Mouse (Mus musculus) left cerebral cortex, postnatal 10 days (tissue): ENCODE data around the gene Camsap3. TPM values are rescaled to one million over a fixed set of nuclear protein-coding genes. Genes with fewer than 3 reads are reported as not detected.
"Not testable (repeated sequence)": the region's sequence is repeated elsewhere in the genome, so short reads cannot be mapped to it uniquely, and the experiment has no call there.

Source experiments
- DNase-seq, 2 experiments: peaks; one replicate each; pipeline ENCODE4 v3.0.0; 2021 to 2022; ENCODE audit warnings: low spot score in 2 of 2, mixed read lengths in 1 of 2; ENCODE audit errors: extremely low spot score in 1 of 2
- intact Hi-C: fragments of 180-260 bp; cut with DNase I; formaldehyde crosslinking; loops from one replicate; pipeline ENCODE4 v1.15.1; 2025
- total RNA-seq, 2 experiments: library from RNA; stranded (reverse); gene quantifications; 2 replicates each; pipeline ENCODE4 v1.2.3; 2021

Camsap3 gene
- 10 to 100 TPM; 67.3 to 71.8 TPM for total RNA-seq

DNA sequence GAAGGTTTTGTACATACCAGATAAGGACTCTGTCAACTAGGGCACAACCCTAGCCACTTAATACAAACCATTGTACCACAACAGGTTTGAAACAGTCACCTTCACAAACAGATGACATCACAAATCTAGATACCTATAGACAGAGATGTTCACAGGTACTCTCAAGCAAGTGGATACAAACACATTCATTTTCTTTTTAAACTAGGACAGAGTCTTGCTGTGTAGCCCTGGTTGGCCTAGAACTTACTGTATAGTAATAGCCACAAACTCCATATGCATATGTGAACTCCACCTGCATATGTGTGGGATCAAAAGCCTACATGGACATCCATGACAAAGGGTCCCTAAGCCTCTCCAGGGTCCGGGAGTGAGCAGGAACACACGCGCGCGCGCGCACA lies at the start of gene Camsap3:
TSS of gene Camsap3 (plus strand) at position 301 of the 398 bp plus-strand sequence.
- intact Hi-C loops = no loop called here
- DNase-seq = no peak

DNA sequence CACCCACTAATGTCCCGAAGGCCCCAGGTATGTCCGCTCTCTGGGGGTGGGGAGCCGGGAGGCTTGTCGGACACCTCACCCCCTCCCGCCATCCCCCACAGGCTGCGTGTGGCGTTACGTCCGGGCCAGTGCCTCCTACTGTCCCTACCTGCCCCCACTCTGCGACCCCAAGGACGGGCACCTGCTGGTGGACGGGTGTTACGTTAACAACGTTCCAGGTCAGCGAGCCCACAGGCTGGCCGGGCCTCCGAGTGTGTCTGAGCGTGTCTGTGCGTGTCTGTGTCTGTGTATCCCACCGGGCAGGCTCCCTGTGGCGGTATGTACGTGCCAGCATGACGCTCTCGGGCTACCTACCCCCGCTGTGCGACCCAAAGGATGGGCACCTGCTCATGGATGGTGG lies 49.4 kb upstream of the Camsap3 start:
- intact Hi-C loops = no loop called here

DNA sequence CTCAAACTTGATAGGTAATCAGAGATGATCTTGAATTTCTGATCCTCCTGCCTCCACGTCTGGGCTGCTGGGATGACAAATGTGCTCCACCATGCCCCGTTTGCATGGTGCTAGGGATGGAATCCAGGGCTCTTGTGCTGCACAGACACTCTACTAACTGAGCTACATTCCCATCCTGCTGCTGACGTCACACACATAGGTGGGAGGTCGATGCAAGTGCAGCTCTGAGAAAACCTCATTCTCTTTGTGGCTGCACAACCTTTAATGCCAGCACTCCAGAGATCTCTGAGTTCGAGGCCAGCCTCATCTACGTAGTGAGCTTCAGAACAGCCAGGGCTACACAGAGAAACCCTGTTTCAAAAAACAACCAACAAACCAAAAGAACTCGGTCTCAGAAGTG lies 47.9 kb upstream of the Camsap3 start:
- intact Hi-C loops = no loop called here

More for the DNA sequence above, 49.4 kb upstream of the Camsap3 start:
- DNase-seq = peak in 1 of 2 experiments; percentile 37

DNA sequence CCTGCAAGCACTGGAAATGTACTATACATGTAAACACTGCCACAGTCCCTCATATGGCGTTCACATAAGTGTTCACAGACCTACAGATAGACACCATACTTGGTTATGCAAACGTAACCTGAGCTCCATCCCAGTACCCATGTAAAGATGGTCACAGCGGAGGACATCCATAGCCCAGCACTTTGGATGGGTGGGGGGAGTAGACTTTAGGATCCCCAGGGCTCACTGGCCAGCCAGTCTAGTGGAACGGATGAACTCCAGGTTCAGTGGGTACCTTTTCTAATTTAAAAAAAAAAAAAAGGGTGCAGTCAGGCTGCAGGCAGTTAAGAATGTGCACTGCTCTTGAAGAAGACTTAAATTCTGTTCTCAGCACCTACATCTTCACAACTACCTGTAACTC lies 47.0 kb upstream of the Camsap3 start:
- no peak for DNase-seq
- intact Hi-C loops = no loop called here

More for the DNA sequence above, 47.9 kb upstream of the Camsap3 start:
- DNase-seq = no peak

DNA sequence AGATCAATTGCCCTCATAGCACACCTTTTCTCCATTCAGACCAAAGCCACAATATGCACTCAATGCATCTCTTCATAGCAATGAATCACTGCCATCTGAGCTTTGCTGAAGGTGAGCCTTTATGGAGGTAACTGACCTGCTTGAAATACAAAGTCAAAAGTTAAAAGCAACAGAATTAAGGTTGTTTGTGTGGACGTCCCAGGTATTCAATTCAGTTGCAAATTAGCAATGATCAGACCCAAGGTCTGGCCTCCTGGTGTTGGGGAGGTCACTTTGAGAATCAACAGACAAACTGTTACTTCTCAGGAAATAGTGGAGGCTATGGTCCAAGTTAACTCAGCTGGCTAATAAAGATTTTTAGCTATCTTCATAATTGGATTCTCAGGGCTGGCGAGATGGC lies 40.6 kb upstream of the Camsap3 start:
- intact Hi-C loops = no loop called here
- DNase-seq = no peak

DNA sequence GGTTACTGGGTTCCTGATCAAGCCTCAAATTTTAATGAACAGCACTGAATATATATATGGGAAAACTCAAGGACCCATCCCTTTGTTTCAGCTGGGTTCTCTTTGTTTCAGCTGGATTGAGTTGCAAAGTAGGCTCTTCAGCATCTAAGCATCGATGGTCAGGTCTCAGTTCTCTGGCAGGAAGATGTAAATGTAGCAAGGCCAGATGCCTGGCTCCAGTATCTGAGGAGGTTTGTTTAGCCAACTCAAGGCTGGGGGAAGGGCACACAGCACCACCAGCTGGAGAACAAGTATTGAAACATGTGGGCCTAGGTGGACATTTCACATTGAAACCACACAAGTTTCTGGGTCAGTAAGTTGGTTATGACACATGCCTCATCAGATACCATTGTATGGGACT lies 34.9 kb upstream of the Camsap3 start:
- no peak for DNase-seq
- intact Hi-C loops = no loop called here

DNA sequence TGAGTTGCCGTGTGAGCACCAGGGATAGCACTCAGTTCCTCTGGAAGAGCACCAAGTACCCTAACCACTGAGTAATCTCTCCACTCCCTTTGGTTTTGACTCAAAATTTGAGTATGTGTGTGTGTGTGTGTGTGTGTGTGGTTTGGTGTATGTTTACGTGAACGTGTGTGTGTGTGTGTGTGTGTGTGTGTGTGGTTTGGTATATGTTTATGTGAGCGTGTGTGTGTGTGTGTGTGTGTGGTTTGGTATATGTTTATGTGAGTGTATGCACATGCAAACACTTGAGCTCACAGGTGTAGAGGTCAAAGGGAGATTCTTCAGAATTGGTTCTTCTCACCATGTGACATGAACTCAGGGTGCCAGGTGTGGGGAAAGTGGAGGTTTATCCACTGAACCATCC lies 31.0 kb upstream of the Camsap3 start:
- intact Hi-C loops = loop anchor here (5.0 kb wide), 1 partner anchor 116 kb away; the partner anchor contains the start of gene Fcor
- DNase-seq = no peak

DNA sequence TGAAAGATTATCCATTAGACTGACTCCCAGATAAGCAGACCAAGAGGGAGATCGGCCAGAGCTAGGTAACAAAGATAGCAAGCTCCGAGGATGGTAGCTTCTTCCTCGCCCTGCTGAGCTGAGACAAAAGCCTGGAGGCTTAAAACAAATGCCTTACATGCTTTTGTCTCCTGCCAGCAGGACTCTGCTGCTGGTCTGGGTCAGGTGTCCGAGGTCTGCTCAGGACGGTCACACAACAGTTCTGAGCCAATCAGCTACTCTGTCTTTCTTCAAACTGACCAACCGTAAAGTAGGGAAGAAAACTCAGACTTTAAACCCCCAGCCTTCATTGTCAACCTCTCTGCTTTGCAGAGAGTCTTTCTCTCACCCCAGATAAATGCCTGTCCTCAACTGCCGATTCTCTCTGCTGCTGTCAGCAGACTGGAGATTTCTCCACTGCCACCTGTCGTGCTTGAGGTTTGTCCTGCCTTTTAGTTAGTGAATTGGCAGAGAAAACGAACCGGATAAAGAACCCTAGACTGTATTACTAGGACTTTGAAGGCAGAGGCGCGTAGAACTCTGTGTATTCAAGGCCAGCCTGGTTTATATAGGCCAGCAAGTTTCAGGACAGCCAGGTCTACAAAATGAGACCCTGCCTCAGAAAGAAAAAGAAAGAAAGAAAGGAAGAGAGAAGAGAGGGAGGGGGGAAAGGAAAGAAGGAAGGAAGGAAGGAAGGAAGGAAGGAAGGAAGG lies 19.3 kb upstream of the Camsap3 start, which contains the start of gene C330021F23Rik:
TSS of gene C330021F23Rik (plus strand) at position 350 of the 731 bp plus-strand sequence.
- DNase-seq = no peak
- intact Hi-C loops = no loop called here

DNA sequence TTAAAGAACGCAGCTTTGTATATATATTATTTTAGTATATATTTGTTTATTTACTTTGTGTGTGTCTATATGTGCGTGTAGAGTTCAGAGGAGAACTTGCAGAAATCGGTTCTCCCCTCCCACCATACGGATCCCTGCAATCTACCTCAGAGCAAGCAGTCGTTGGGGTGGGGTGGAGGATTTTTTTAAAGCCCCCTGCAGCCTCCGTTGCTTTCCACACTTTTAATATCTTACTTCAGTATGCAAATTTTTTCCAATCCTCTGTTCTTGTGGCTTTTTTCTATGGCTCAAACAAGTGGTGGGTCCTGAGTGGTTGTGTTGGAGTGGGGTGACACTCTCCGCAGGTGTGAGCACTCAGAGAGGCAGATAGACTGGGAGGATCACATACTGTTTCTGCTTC lies 18.7 kb upstream of the Camsap3 start:
- DNase-seq = no peak
- intact Hi-C loops = no loop called here

DNA sequence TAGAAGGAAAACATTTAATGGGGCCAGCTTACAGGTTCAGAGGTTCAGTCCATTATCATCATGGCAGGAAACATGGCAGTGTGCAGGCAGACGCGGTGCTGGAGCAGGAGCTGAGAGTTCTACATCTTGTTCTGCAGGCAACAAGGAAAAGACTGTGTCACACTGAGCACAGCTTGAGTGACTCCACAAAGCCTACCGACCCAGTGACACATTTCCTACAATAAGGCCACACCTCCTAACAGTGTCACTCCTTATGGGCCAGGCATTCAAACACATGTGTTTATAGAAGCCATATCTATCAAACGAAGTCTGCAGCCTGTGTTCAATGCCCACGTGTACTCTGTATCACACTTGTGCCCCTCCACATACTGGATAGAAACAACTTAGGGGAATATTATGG lies 17.3 kb upstream of the Camsap3 start:
- no peak for DNase-seq
- intact Hi-C loops = no loop called here

DNA sequence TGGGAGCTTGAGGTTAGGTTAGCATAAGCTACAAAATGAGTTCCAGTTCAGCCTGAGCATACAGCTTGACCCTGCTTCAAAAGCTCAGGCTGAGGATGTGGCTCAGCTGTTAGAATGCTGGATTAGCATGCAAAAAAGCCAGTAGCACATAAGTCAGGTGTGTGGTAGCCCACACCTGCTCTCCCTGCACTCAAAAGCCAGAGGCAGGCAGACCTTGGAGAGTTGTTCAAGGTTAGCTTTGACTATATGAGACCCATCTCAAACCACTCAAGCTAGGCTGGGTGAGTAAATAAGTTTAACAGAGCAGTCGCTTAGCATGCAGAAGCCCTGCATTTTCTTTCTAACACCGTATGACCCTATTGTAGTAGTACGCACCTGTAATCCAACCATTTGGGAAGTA lies 12.5 kb upstream of the Camsap3 start:
- DNase-seq = no peak
- intact Hi-C loops = no loop called here

DNA sequence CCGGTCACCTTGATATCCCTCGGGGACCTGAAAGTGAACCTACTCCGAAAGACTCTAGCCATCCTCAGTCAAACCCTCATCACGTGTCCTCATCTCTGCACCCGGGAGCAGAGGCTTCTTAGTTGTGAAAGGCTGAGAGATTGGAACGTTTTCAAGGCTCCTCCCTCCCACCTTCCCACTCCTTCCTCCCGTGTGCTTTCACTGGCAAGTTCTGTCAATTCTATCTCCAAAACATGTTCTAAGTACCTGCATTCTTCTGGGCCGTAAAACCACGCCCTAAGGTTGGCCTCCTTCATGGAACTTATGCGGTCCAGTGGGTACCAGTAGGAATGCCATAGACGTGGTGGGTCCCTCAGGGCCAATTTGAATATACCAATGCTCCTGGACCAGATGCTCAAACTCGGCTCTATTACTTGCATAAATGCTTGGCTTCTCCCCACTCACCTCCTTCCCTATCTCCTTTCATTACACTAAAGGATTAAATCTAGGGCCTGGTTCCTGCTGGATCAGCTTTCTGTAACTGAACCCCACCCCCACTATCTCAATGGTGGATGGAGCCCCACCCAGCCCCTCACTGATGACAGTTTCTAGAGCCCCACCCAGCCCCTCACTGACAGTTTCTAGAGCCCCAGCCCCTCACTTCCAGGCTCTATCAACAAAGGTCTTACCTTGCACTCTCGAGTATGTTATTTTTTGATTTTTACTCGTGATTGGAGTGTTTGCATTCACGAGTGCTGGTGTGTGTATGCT lies 10.7 kb upstream of the Camsap3 start:
- intact Hi-C loops = no loop called here
- no peak for DNase-seq

DNA sequence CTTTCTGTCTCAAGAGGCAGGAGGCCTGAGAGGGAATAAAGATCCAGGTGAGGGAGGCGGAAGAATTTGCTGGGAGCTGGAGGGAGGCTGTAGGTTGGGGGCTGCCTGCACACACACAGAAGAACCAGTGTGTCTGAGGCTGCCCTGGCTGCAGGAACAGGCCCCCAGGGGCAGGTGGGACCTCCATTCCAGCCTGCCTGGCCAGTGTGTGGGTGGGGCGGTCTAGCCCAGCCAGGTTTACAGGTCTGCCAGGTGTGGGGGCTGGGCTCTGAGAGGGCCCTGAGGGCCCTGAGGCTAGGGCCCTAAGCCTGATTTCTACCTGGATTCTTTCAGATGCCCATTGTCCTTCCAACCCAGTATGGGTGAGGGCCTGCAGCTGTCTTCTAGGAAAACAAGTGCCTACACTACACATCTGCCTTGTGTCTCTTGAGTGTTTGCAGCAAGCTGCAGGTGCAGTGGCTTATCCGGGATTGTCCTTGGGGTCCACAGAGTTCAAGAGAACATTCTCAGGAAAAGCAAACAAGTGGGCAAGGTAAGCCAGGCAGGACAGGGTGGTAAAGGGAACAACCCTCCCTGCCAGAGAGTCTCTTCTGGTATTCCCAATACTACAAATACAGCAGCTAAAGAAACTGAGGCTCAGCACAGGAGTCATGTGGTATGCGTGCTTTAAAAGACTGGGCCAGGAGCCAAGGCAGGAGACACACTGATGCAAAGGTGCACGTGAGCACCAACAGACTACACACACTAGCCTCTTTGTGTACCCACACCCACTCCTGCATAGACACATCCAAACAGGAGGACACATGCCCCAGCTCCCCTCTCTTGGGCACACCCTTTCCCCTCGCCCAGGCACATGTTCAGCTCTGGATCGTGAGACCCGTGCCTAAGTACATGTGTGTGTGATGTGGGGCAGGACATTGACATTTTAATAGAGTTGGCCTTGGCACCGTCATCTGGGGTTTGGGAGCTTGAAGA lies 7.4 kb upstream of the Camsap3 start:
- no peak for DNase-seq
- intact Hi-C loops = no loop called here

DNA sequence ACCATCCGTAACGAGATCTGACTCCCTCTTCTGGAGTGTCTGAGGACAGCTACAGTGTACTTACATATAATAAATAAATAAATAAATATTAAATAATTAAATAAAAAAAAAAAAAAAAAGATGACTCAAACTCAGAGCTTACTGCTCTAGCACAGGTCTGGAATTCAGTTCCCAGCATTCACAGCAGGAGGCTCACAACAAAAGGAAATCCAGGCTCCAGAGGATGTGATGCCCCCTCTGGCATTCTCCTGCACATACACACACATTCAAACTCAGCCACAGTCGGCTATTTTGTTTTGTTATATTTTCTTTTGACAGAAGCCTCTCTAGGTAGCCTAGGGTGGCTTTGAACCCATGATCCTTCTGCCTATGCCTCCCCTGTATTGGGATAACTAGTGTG lies 5.1 kb upstream of the Camsap3 start:
- DNase-seq, intact Hi-C loops: not testable (repeated sequence)

DNA sequence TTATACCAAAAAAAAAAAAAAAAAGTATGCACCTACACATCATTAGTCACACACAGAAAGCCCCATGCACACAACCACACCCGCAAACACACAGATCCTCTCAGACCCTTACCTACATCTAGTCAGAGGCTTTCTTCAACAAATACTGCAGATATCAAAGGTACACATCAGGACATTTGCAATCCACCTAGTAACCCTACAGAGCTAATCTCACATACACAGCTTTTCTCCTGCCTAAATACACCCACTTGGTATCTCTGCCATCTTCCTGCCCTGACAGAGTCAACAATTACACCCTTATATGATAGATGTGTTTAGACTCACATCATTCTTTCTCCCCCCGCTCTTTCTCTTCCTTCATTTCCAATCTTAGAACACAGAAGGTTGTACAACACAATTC lies 641 bp upstream of the Camsap3 start:
- intact Hi-C loops = no loop called here
- no peak for DNase-seq

DNA sequence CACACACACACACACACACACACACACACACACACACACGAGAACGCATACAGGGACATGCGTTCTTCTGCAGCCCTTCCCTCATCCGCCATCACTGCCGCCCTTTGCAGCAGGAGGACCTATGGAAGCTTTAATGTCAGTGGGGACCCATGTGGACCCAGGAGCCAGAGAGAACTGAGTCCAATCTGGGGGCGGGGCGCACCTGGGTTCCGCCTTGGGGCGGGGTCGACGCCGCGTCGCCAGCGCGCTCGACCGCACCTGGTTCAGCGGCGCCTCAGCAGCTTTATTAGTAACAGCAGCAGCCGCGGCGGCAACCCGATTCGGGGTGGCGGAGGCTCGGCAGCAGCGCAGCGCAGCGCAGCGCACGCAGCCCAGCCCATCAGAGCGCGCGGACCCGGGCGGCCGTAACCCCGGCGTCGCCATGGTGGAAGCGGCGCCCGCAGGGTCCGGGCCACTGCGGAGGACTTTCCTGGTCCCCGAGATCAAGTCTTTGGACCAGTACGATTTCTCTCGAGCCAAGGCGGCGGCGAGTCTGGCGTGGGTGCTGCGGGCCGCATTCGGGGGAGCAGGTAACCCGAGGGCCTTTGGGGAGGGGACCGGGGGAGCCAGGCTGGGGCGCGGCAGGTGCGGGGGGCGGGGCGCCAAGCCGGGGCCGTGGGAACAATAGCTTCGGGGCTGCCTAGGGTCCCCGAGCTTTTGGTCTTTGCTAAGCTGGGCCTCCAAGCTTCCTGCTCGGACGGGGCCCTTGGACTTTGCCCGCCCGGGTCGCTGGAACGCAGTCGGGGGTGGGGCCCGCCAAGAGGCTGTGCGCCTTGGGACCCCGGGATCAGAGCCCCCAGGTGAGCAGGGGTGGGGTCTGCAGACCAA lies 531 bp downstream of the Camsap3 start:
- peak; percentile 55 to 76 for DNase-seq
- intact Hi-C loops = no loop called here

DNA sequence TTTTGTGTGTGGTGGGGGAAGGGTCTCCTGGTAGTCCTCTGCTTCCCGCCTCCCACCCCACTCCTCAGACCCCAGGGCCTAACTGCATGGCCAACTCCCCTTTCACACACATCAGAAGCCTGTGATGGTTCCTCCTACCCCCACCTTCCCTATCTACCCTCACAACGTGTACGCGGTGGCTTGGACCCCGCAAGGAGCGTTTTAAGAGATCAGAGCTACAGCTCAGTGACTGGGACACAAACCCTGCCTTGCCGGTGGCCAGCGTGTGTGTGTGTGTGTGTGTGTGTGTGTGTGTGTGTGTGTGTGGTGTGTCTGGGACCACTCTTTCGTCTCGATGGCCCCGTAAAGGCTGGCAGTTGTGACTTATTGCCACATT lies 1.2 kb downstream of the Camsap3 start:
- no peak for DNase-seq
- intact Hi-C loops = no loop called here

DNA sequence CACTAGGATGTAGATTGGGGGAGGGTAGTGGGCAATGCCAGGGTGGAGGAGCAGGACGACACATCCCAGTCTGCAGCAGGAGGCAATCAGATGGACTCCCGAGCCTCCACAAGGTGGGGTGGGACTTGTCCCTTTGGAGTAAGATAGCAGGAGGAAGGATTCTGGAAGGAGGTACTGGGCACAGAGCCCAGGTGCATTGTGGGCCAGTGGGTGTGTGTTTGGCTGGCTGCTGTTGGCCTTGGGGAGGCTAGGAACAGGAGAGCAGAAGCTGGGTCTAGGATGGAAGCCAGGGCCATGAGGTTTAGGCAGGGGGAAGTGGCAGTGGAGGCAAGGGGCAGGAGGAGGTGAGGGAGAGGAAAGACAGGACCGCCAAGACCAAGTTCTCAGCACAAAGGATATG lies 6.4 kb downstream of the Camsap3 start:
- intact Hi-C loops = no loop called here
- no peak for DNase-seq
